Mouse (Mus musculus) adrenal gland, adult 8-10 months (tissue): Measurements from ENCODE around the gene Yod1. TPM values are rescaled to one million over a fixed set of nuclear protein-coding genes. Genes with fewer than 3 reads are reported as not detected.

Source experiments
- DNase-seq: peaks from one replicate; pipeline ENCODE4 v3.0.0; 2022
- total RNA-seq, 4 experiments: library from RNA; stranded (reverse); gene quantifications; 2 replicates each; pipeline ENCODE4 v1.2.4; 2022

The Yod1 gene
- total RNA-seq, 4 experiments from 2014 or later, result 7.8 to 16.6 (median 11.6) TPM

DNA sequence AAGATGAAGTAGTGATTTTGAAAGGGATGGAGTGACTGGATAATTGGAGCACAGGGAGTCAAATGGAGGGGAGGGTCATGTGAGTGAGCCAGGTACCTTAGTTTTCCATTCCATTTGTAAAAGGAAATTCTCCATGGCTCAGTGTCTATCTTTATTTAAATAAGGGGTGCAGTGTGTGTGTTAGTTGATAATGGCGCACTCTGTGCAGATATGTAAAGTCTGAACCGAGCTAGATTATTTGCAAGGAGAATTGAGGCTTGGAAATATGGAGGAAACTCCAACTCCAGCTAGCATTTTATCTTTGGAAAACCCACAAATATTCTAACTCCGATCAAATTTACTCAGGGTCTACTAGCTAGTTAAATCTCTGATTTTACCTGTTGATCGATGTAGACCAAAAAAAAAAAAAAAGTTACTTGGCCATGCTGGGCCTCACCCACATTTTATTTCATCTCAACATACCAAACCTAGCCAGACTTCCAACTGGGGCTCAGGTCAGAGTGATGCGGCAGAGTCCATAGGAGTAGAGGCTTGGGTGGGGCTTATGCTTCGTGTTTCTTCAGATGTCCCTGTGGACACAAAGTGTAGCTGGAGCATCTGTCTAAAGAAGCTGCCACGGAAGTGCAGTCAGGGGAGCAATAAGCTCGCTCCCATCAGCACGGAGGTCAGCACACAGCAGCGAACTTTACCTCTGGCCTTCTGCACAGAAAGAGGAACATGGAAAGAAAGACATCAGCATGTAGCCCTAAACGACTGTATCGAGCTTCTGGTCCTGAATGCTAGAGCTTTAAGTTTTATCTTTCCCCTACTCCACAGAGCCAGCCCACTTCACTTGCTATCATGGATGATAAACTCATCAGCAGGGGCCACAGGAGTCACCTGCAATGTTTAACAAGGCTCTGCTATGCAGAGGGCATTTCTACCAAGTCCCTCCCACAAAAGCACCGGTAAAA, 15.9 kb downstream of the Yod1 start:
- DNase-seq, result no peak

DNA sequence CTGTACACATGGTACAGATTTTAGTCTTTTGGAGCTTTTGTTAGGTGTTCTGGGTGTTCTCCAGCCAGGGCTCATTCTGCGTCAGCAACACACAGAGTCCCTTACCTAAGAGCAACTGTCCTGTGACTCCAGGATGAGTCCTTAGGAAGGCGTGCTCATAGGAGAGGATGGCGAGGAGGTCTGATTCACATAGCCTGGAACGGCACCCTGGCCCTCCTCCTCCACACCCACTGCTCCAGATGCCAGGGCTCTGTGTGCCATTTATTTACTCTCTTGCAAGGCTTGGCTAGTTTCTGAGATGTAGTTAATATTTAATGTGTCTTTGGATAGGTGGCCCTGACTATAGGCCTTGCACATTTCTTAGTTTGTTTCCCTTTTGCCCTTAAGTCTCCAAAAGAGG, 16.5 kb downstream of the Yod1 start:
- no peak for DNase-seq

DNA sequence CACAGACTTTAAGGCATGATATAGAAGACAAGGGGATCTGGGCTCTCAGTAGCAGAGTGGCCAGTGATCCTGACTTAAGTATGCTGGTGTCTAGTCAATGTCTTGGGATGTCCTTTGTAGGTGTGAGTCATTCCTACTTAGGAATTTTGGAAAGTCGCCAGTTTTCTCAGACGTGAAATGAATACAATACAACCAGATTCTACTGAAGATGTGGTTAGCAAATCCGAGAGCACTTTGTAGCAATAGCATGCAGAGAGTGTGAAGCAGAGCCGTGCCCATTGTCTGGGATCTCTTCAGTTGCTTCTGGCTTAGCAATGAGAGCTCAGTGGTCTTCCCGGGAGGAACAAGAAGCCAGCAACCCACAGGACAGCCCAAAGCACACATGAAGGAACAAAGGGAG, 17.3 kb downstream of the Yod1 start:
- no peak for DNase-seq

GRCm38 (mm10) chr1:130734852-130735251, 17.7 kb downstream of the Yod1 start:
- no peak for DNase-seq

DNA sequence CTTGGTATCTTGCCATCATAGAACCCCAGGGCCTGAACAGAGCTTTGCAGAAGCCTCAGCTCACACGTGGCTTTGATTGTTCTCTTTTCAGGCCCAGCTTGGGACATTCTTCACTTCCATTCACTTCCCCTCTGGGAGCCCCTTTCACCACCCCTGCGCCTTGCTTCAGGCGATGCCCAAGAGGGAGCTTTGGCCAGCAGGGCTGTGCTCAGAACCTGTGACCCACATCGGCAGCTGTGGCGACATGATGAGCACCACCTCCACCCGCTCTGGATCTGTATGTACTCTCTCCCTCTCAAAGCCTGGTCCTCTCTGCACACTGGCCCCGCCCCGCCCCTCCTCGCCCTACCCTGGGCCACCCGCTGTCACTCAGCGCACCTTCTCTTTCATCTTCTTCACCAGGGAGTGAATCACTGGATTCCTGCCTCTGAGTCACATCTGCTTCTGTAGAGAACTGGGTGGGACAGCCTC, 20.3 kb downstream of the Yod1 start:
- DNase-seq, result no peak

DNA sequence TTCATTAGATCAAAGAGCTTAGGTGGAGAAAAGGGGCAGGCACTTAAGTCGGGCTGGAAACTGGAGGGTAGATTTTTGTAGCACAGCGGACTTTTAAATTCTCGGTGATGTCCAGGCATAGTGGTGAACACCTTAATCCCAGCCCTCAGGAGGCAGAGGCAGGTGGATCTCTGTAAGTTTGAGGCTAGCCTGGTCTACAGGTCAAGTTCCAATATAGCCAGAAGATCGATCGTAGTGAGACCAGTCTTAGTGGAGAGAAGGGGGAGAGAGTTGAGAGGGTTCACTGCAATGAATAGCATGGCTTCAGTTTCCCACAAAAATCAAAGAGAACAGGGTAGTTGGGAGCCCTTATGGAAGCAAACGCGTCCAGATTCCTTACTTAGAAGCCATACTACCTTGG, 20.8 kb downstream of the Yod1 start:
- DNase-seq, result no peak

- DNase-seq, result no peak
Observed at GRCm38 (mm10) chr1:130738551-130739106, 21.5 kb downstream of the Yod1 start.

- no peak for DNase-seq
Observed at GRCm38 (mm10) chr1:130739636-130740035, 22.5 kb downstream of the Yod1 start.

- no peak for DNase-seq
Observed at GRCm38 (mm10) chr1:130740227-130740648, 23.1 kb downstream of the Yod1 start.

GRCm38 (mm10) chr1:130740781-130741720, 23.9 kb downstream of the Yod1 start:
- DNase-seq, result no peak

DNA sequence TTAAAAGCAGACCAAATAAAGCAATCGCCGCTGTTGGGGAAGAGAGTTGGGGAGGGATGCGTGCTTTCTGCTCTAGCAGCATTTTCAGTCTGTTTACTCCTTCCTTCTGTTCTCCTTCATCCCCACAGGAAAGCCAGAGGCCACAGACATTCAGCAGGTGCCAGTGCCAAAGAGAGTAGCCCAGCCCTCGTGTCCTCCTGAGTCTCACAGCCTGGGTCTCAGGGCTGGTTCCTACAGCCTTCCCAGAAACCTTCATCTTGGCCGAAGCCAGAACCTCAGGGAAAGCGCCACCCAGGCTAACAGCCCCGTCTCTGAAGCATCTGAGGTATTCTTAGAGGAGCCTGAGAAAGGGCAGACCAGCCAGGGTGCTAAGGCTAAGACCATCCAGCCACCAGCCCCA, 25.1 kb downstream of the Yod1 start:
- no peak for DNase-seq

- no peak for DNase-seq
Observed at GRCm38 (mm10) chr1:130743775-130744174, 26.6 kb downstream of the Yod1 start.

DNA sequence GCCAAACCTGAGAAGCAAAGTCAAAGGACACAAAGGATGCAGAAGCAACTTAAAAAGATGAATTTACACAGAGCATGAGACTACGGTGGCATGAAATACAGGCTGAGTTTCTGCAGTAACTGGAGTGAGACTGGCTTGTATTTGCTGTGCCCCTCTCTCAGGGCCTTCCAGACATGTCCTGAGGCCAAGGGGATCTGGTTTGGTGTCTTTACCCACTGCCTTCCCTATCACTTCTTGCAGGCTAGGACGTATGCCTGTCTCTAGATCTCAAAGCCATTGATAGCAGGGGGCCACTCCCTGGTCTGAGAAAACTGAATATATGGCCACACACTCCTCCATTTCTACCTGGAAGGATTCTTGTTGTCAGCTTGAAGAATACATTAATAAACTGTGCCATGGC, 27.1 kb downstream of the Yod1 start:
- DNase-seq, result no peak

- DNase-seq, result no peak
Observed at GRCm38 (mm10) chr1:130744961-130745360, 27.8 kb downstream of the Yod1 start.

DNA sequence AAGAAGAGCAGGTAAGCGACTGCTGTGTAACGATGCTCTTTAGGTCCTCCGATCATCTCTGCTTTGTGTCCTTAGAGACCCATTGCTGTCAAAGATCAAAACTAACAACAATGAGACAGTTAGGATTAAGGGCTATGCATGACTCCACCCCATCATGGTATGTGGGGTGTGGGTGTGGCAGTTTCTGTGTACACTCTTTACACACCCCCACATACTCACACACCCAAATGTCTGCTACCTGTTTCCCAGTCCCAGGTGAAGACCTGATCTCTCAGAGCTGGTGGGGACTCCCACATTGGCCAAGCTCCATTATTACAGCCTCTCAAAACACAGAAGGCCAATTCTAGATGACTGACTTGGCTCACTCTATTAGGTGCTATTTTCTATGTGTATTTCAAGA, 28.5 kb downstream of the Yod1 start:
- DNase-seq, result no peak

GRCm38 (mm10) chr1:130746819-130747218, 29.7 kb downstream of the Yod1 start:
- no peak for DNase-seq

GRCm38 (mm10) chr1:130759689-130760088, 42.6 kb downstream of the Yod1 start:
- DNase-seq, result no peak

DNA sequence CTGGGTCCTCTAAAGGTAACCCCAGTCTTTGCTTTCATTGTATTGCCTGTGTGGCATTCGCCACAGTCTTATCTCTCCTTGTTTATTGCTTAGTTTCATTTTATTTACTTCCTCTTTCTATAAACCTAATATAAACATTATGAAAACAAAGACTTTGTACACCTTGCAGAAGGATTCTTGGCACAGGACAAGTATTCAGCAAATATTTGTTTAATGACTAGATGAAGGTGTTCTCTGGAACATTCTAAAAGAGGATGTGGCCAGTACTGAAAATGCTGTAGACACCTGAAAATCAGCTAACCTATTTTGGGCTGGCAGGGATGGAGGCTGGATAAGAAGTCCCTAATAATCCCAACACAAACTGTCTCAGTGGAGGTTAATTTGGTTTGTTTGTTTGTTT, 44.5 kb downstream of the Yod1 start:
- no peak for DNase-seq

GRCm38 (mm10) chr1:130762045-130762760, 45.1 kb downstream of the Yod1 start:
- DNase-seq, result no peak

GRCm38 (mm10) chr1:130764027-130764461, 46.9 kb downstream of the Yod1 start:
- DNase-seq, result no peak

DNA sequence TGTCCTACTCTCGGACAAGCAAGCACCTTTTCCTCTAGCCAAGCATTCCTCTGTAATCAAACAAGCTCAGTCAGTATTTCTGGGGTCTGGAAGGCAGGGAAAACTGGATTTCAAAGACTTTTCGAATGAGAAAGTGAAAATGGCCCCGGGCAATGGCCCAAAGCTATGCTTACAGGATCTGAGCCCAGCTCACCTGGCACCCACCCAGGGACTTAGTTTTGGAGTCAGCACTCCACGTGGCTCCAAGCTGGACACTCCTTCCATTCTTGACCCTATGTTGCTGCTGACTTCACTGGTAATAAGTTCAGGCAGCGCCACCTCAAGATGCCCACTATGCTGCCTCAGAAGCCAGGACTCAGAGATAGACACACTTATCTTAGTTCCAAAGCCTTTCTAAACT, 49.9 kb downstream of the Yod1 start:
- no peak for DNase-seq

DNA sequence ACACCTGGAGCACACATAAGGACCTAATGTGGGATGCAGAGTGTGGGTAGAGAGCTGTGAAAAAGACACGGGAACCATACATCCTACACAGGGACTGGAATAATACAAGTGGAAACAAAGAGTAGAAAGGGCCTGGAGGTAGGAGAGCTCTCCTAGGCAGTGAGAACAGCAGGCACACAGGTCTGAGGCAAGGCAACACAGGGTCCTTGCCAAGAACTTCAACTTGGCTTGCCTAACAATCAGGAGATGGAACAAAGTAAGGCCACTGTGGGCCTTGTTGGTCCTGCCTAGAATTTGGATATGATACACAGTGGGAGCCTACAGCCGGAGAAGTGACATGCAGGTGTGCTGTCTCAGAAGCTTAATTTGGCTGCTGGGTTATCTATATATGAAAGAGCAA, 52.8 kb downstream of the Yod1 start:
- no peak for DNase-seq
